Mouse (Mus musculus): ENCODE results near the gene H2al2a.

- TF ChIP-seq POLR2A (IDR thresholded peaks at IDR 0.05; ENCODE audit: control insufficient read depth, low read depth, low read length) (no peak), CTCF (IDR thresholded peaks at IDR 0.05; ENCODE audit: control insufficient read depth, insufficient read depth, insufficient replicate concordance, low read depth, low read length) (no peak)
Observed at GRCm38 (mm10) chr2:17971407-17971806, 25.4 kb downstream of the H2al2a start.

Measured in testis, adult 2 months (tissue).